In genomic region chr7:16908859-16909258, GRCm38 (mm10) we compare ENCODE assay signal across 17 mouse cellular contexts. TPM values are rescaled to one million over a fixed set of nuclear protein-coding genes. Genes with fewer than 3 reads are reported as not detected.
DNase-seq lines count a peak whose midpoint lies in the region; ATAC-seq and TF ChIP-seq lines count a peak whose summit lies in the region.
"Had no signal": no experiment of that assay in that cellular context is flagged by ENCODE, and none has a peak within 500 bp of the region (broad histone marks: within the 10 kb centered on the region; RNA-seq: fewer than 3 reads in every experiment).

No protein-coding gene starts in this region.

- no peak overlapping the region for H3K4me3 ChIP-seq in heart, embryonic 12.5 days
- H3K4me3 ChIP-seq in liver, embryonic 11.5 days (ENCODE audit: low read depth, low read length), result no peak overlapping the region
- 0 out of 4 replicates have a peak overlapping the region, but pooled peaks of 1 of the 2 experiments have one; percentile 57 for H3K4me3 ChIP-seq in MEL (ENCODE audit: control insufficient read depth in 1 of 2, insufficient read depth in 1 of 2, low read depth in 2 of 2, low read length in 2 of 2)
- H3K4me3 ChIP-seq in hindbrain, embryonic 16.5 days (ENCODE audit: low read length), result no peak overlapping the region
- H3K4me3 ChIP-seq: forebrain, embryonic 15.5 days; limb, embryonic 12.5 days had no signal

- H3K79me2 ChIP-seq in MEL (ENCODE audit: control insufficient read depth, insufficient read depth, low read length, poor library complexity), result peaks cover 27% of the 10 kb centered on the region

- 0 out of 2 replicates have a peak overlapping the region, but pooled peaks have one; percentile 28 for H3K9ac ChIP-seq in heart, embryonic 12.5 days
- no peak overlapping the region for H3K9ac ChIP-seq in liver, embryonic 11.5 days (ENCODE audit: low read depth, low read length)
- H3K9ac ChIP-seq in MEL (ENCODE audit: control insufficient read depth, low read depth, low read length, poor library complexity, severe bottlenecking), result no peak overlapping the region
- H3K9ac ChIP-seq in hindbrain, embryonic 16.5 days (ENCODE audit: low read depth, low read length), result 0 out of 2 replicates have a peak overlapping the region, but pooled peaks have one; percentile 3
- H3K9ac ChIP-seq: forebrain, embryonic 15.5 days; limb, embryonic 12.5 days had no signal

- peaks cover 46% of the 10 kb centered on the region for H3K27me3 ChIP-seq in heart, embryonic 12.5 days (replicated peaks)
- H3K27me3 ChIP-seq in liver, embryonic 11.5 days (replicated peaks; ENCODE audit: control insufficient read depth, insufficient read depth, low read length), result peaks cover 9% of the 10 kb centered on the region
- H3K27me3 ChIP-seq in MEL (ENCODE audit: control insufficient read depth in 1 of 2, insufficient read depth in 2 of 2, low read length in 2 of 2), result no peaks in the 10 kb centered on the region
- no peaks in the 10 kb centered on the region for H3K27me3 ChIP-seq in hindbrain, embryonic 16.5 days (replicated peaks; ENCODE audit: control insufficient read depth, insufficient read depth, low read length)
- H3K27me3 ChIP-seq: forebrain, embryonic 15.5 days; limb, embryonic 12.5 days had no signal

- WGBS in heart, embryonic 12.5 days, result 39% methylated on average over 11 of the region's 11 CpGs
- WGBS in liver, embryonic 11.5 days, result 50% methylated on average over 11 of the region's 11 CpGs
- 63% methylated on average over 11 of the region's 11 CpGs for WGBS in hindbrain, embryonic 16.5 days

- no peak overlapping the region for H3K4me2 ChIP-seq in heart, embryonic 12.5 days
- peak overlapping the region; percentile 3 for H3K4me2 ChIP-seq in liver, embryonic 11.5 days
- no peak overlapping the region for H3K4me2 ChIP-seq in hindbrain, embryonic 16.5 days (ENCODE audit: low read length)
- H3K4me2 ChIP-seq: forebrain, embryonic 15.5 days; limb, embryonic 12.5 days had no signal

- no peak for TF ChIP-seq CTCF in MEL (IDR thresholded peaks at IDR 0.05 in 2 of 3, conservative IDR thresholded peaks at IDR 0.05 in 1 of 3; ENCODE audit: control insufficient read depth in 1 of 3, insufficient read depth in 1 of 3, low read depth in 2 of 3, low read length in 3 of 3, poor library complexity in 1 of 3, severe bottlenecking in 1 of 3)

- H3K4me1 ChIP-seq in heart, embryonic 12.5 days (replicated peaks), result peaks cover 51% of the 10 kb centered on the region
- H3K4me1 ChIP-seq in liver, embryonic 11.5 days (replicated peaks; ENCODE audit: control insufficient read depth, insufficient read depth, low read length), result peaks cover 41% of the 10 kb centered on the region
- H3K4me1 ChIP-seq in MEL (ENCODE audit: control insufficient read depth in 1 of 2, insufficient read depth in 2 of 2, low read length in 2 of 2), result peaks cover 4 to 33% of the 10 kb centered on the region in 2 experiments
- no peaks in the 10 kb centered on the region for H3K4me1 ChIP-seq in hindbrain, embryonic 16.5 days (ENCODE audit: control insufficient read depth, insufficient read depth, low read depth, low read length)
- H3K4me1 ChIP-seq: forebrain, embryonic 15.5 days had no signal

- H3K9me3 ChIP-seq in heart, embryonic 12.5 days (replicated peaks), result no peaks in the 10 kb centered on the region
- H3K9me3 ChIP-seq in liver, embryonic 11.5 days (ENCODE audit: control insufficient read depth, low read length), result no peaks in the 10 kb centered on the region
- H3K9me3 ChIP-seq in MEL (replicated peaks; ENCODE audit: insufficient read depth, low read length), result no peaks in the 10 kb centered on the region
- no peaks in the 10 kb centered on the region for H3K9me3 ChIP-seq in hindbrain, embryonic 16.5 days (ENCODE audit: control insufficient read depth, low read length)
- H3K9me3 ChIP-seq: forebrain, embryonic 15.5 days; limb, embryonic 12.5 days had no signal

- no peak for TF ChIP-seq RAD21 in MEL (IDR thresholded peaks at IDR 0.05; ENCODE audit: low read depth, low read length)

- no peak for DNase-seq in heart, postnatal 4 days
- DNase-seq in liver, embryonic 11.5 days (ENCODE audit: low spot score), result no peak
- DNase-seq in liver (no peak), MEL (ENCODE audit: low read depth, low spot score) (no peak)
- no peak for DNase-seq in layer of hippocampus, postnatal 25 days (ENCODE audit: extremely low spot score in 1 of 2, low spot score in 1 of 2)
- DNase-seq in cerebellum, adult 9-10 months, result no peak
- DNase-seq: cerebellum, postnatal 10 days; gastrocnemius, postnatal 25 days; kidney, postnatal 10 days; right cerebral cortex, postnatal 14 days had no signal

- no peak overlapping the region for H3K27ac ChIP-seq in heart, embryonic 12.5 days (ENCODE audit: poor library complexity, severe bottlenecking)
- H3K27ac ChIP-seq in liver, embryonic 11.5 days (ENCODE audit: low read depth, low read length), result no peak overlapping the region
- peak overlapping the region; percentile 3; the same call in 1 of the 2 replicates for H3K27ac ChIP-seq in MEL (ENCODE audit: control insufficient read depth, low read depth, low read length)
- H3K27ac ChIP-seq in hindbrain, embryonic 16.5 days (ENCODE audit: low read depth, low read length), result no peak overlapping the region
- H3K27ac ChIP-seq: forebrain, embryonic 15.5 days; limb, embryonic 12.5 days had no signal

- no peak for ATAC-seq in heart, embryonic 12.5 days (ENCODE audit: insufficient number of reproducible peaks, low FRiP score)
- no peak for ATAC-seq in liver, embryonic 11.5 days (replicated peaks; ENCODE audit: low FRiP score)
- ATAC-seq in hindbrain, embryonic 16.5 days, result no peak
- ATAC-seq: forebrain, embryonic 15.5 days; lung, postnatal 0 days had no signal

- 0 out of 2 replicates have a peak, but pooled peaks cover 3% of the 10 kb centered on the region for H3K36me3 ChIP-seq in heart, embryonic 12.5 days
- H3K36me3 ChIP-seq in liver, embryonic 11.5 days (ENCODE audit: control insufficient read depth, insufficient read depth, low read length), result no peaks in the 10 kb centered on the region
- H3K36me3 ChIP-seq in MEL (ENCODE audit: control insufficient read depth in 1 of 2, insufficient read depth in 2 of 2, low read length in 2 of 2), result peaks cover 0 to 24% of the 10 kb centered on the region in 2 experiments
- H3K36me3 ChIP-seq in hindbrain, embryonic 16.5 days (ENCODE audit: control insufficient read depth, insufficient read depth, low read length), result no peaks in the 10 kb centered on the region
- H3K36me3 ChIP-seq: forebrain, embryonic 15.5 days had no signal

- no peak for TF ChIP-seq EP300 in MEL (IDR thresholded peaks at IDR 0.05; ENCODE audit: low read depth in 1 of 2, low read length in 2 of 2)

- no peak for TF ChIP-seq POLR2A in MEL (IDR thresholded peaks at IDR 0.05; ENCODE audit: control insufficient read depth in 1 of 2, insufficient read depth in 1 of 2, low read depth in 1 of 2, low read length in 2 of 2, poor library complexity in 1 of 2)

RNA-seq across cellular contexts. Expression of gene Ptgir, which starts 2.6 kb away (rescaled TPM):
- polyA plus RNA-seq in heart, embryonic 12.5 days (2016; fragmentation: Nextera tagmentation; extraction: Ambion mirVana), result 0.28 and 0.34 TPM in 2 replicates
- 1 to 10 TPM; 1.9 to 2.7 TPM for total RNA-seq in heart, postnatal 4 days (2021)
- polyA plus RNA-seq in liver, embryonic 11.5 days (2014; fragmentation: Nextera tagmentation; extraction: Ambion mirVana), result 1.2 and 1.3 TPM in 2 replicates
- 19.6 and 22.8 TPM in 2 replicates for total RNA-seq in MEL (2012; rRNA removed)
- 10 to 100 TPM in 1 of 2 experiments, not detected in 1; 23.7 TPM for polyA plus RNA-seq in MEL (2012; ENCODE audit: insufficient read depth in 1 of 2, insufficient read length in 2 of 2, low read depth in 1 of 2, low replicate concordance in 2 of 2, missing spikeins in 1 of 2)
- 0.14 and 0.26 TPM in 2 replicates for polyA plus RNA-seq in hindbrain, embryonic 16.5 days (2015; fragmentation: Nextera tagmentation; extraction: Ambion mirVana)
- under 1 TPM in 1 of 2 experiments, not detected in 1; 0.09 TPM for total RNA-seq in layer of hippocampus, postnatal 25 days (2021)

RNA-seq across cellular contexts. Expression of gene Calm3, which starts 15.1 kb away (rescaled TPM):
- 83.6 and 95.0 TPM in 2 replicates for polyA plus RNA-seq in heart, embryonic 12.5 days (2016; fragmentation: Nextera tagmentation; extraction: Ambion mirVana)
- 100 to 1,000 TPM; 309 to 310 TPM for total RNA-seq in heart, postnatal 4 days (2021)
- polyA plus RNA-seq in liver, embryonic 11.5 days (2014; fragmentation: Nextera tagmentation; extraction: Ambion mirVana), result 147 and 169 TPM in 2 replicates
- total RNA-seq in MEL (2012; rRNA removed), result 450 and 482 TPM in 2 replicates
- 1,000 to 10,000 TPM in 1 of 2 experiments, 100 to 1,000 TPM in 1; 515 to 1,030 TPM for polyA plus RNA-seq in MEL (2012; ENCODE audit: insufficient read depth in 1 of 2, insufficient read length in 2 of 2, low read depth in 1 of 2, low replicate concordance in 2 of 2, missing spikeins in 1 of 2)
- 419 and 442 TPM in 2 replicates for polyA plus RNA-seq in hindbrain, embryonic 16.5 days (2015; fragmentation: Nextera tagmentation; extraction: Ambion mirVana)
- 1,000 to 10,000 TPM; 2,256 to 2,439 TPM for total RNA-seq in layer of hippocampus, postnatal 25 days (2021)

RNA-seq across cellular contexts. Expression of gene Gng8, which starts 17.3 kb away (rescaled TPM):
- 2.3 and 4.3 TPM in 2 replicates for polyA plus RNA-seq in heart, embryonic 12.5 days (2016; fragmentation: Nextera tagmentation; extraction: Ambion mirVana)
- total RNA-seq in heart, postnatal 4 days (2021), result 1 to 10 TPM; 1.4 to 1.8 TPM
- polyA plus RNA-seq in liver, embryonic 11.5 days (2014; fragmentation: Nextera tagmentation; extraction: Ambion mirVana), result 1.8 and 3.3 TPM in 2 replicates
- total RNA-seq in MEL (2012; rRNA removed), result 0.39 TPM in 1 of 2 replicates, not detected in the other
- polyA plus RNA-seq in MEL (2012; ENCODE audit: insufficient read depth in 1 of 2, insufficient read length in 2 of 2, low read depth in 1 of 2, low replicate concordance in 2 of 2, missing spikeins in 1 of 2), result 1 to 10 TPM in 1 of 2 experiments, not detected in 1; 2.2 TPM
- polyA plus RNA-seq in hindbrain, embryonic 16.5 days (2015; fragmentation: Nextera tagmentation; extraction: Ambion mirVana), result 1.5 and 1.6 TPM in 2 replicates
- 1 to 10 TPM; 2.5 to 3.2 TPM for total RNA-seq in layer of hippocampus, postnatal 25 days (2021)
- total RNA-seq: gastrocnemius, postnatal 25 days; monocyte, adult 5-6 weeks had no signal

RNA-seq across cellular contexts. Expression of gene Dact3, which starts 33.7 kb away (rescaled TPM):
- polyA plus RNA-seq in heart, embryonic 12.5 days (2016; fragmentation: Nextera tagmentation; extraction: Ambion mirVana), result 14.3 and 15.2 TPM in 2 replicates
- total RNA-seq in heart, postnatal 4 days (2021), result 10 to 100 TPM; 45.2 to 48.6 TPM
- polyA plus RNA-seq in liver, embryonic 11.5 days (2014; fragmentation: Nextera tagmentation; extraction: Ambion mirVana), result 2.5 and 2.6 TPM in 2 replicates
- 0.31 and 0.49 TPM in 2 replicates for total RNA-seq in MEL (2012; rRNA removed)
- polyA plus RNA-seq in MEL (2012; ENCODE audit: insufficient read depth in 1 of 2, insufficient read length in 2 of 2, low read depth in 1 of 2, low replicate concordance in 2 of 2, missing spikeins in 1 of 2), result 1 to 10 TPM in 1 of 2 experiments, not detected in 1; 2.1 TPM
- 2.9 and 3.5 TPM in 2 replicates for polyA plus RNA-seq in hindbrain, embryonic 16.5 days (2015; fragmentation: Nextera tagmentation; extraction: Ambion mirVana)
- total RNA-seq in layer of hippocampus, postnatal 25 days (2021), result 100 to 1,000 TPM; 150 to 160 TPM
- total RNA-seq: monocyte, adult 5-6 weeks had no signal

RNA-seq across cellular contexts. Expression of gene Pnmal2, which starts 35.6 kb away (rescaled TPM):
- 3.5 and 4.2 TPM in 2 replicates for polyA plus RNA-seq in heart, embryonic 12.5 days (2016; fragmentation: Nextera tagmentation; extraction: Ambion mirVana)
- total RNA-seq in heart, postnatal 4 days (2021), result 1 to 10 TPM; 6.3 to 7.3 TPM
- polyA plus RNA-seq in liver, embryonic 11.5 days (2014; fragmentation: Nextera tagmentation; extraction: Ambion mirVana), result 0.58 and 0.80 TPM in 2 replicates
- total RNA-seq in MEL (2012; rRNA removed), result not detected in 2 replicates
- under 1 TPM in 1 of 2 experiments, not detected in 1; 0.07 TPM for polyA plus RNA-seq in MEL (2012; ENCODE audit: insufficient read depth in 1 of 2, insufficient read length in 2 of 2, low read depth in 1 of 2, low replicate concordance in 2 of 2, missing spikeins in 1 of 2)
- 143 and 146 TPM in 2 replicates for polyA plus RNA-seq in hindbrain, embryonic 16.5 days (2015; fragmentation: Nextera tagmentation; extraction: Ambion mirVana)
- 100 to 1,000 TPM; 320 to 337 TPM for total RNA-seq in layer of hippocampus, postnatal 25 days (2021)
- total RNA-seq: hematopoietic stem cell, adult 5-6 weeks; monocyte, adult 5-6 weeks had no signal

Comparison
In these comparisons a context has a peak if more than half of its experiments do, and no peak if none do; other contexts are left out.
1. H3K9ac ChIP-seq: peak in heart, embryonic 12.5 days (single experiment) and hindbrain, embryonic 16.5 days (single experiment); none in liver, embryonic 11.5 days (single experiment) and MEL (single experiment).
2. RNA of gene Ptgir, which starts 2.6 kb away (polyA plus RNA-seq): 23.7 TPM in MEL; 1.2 to 1.3 TPM in liver, embryonic 11.5 days, 0.28 to 0.34 TPM in heart, embryonic 12.5 days and 0.14 to 0.26 TPM in hindbrain, embryonic 16.5 days; every median in the first group is over 10 times any median in the second.